Mouse (Mus musculus) lung, postnatal 0 days (tissue): ENCODE results near the gene Plekhm1.

Experiments used
- CTCF ChIP-seq: IDR thresholded peaks from 2 replicates; pipeline ENCODE4 v1.5.1; 2016; ENCODE audit warnings: antibody characterized with exemption, mild to moderate bottlenecking
- EP300 ChIP-seq: IDR thresholded peaks from 2 replicates; pipeline ENCODE4 v1.6.1; 2016; ENCODE audit warnings: antibody characterized with exemption, mild to moderate bottlenecking, control low read depth

- no peak for TF ChIP-seq CTCF
- TF ChIP-seq EP300: no peak
Observed at GRCm38 (mm10) chr11:103355251-103355650, 57.2 kb downstream of the Plekhm1 start.
